Mouse (Mus musculus) lung, postnatal 0 days (tissue): ENCODE data around the gene Eif3k.

ENCODE experiments used
- CTCF ChIP-seq: IDR thresholded peaks from 2 replicates; pipeline ENCODE4 v1.5.1; 2016; ENCODE audit warnings: antibody characterized with exemption, mild to moderate bottlenecking
- EP300 ChIP-seq: IDR thresholded peaks from 2 replicates; pipeline ENCODE4 v1.6.1; 2016; ENCODE audit warnings: antibody characterized with exemption, mild to moderate bottlenecking, control low read depth

- TF ChIP-seq CTCF (no peak), EP300 (no peak)
These were observed 40.1 kb downstream of the Eif3k start for GRCm38 (mm10) chr7:28941542-28941941.
